Mouse (Mus musculus) heart, postnatal 0 days (tissue): ENCODE measurements around the gene Gnao1.

Source experiments
- CTCF ChIP-seq: IDR thresholded peaks from 2 replicates; pipeline ENCODE4 v1.5.1; 2016; ENCODE audit warnings: antibody characterized with exemption, control low read depth, low read depth
- EP300 ChIP-seq: IDR thresholded peaks from 2 replicates; pipeline ENCODE4 v1.6.1; 2016; ENCODE audit warnings: antibody characterized with exemption, low read depth

- TF ChIP-seq CTCF (no peak), EP300 (no peak)
These were observed 31.4 kb downstream of the Gnao1 start for GRCm38 (mm10) chr8:93840956-93841752.
